In genomic region chr10:5558808-5559207, GRCm38 (mm10) we compare ENCODE assay signal across 20 mouse cellular contexts. TPM values are rescaled to one million over a fixed set of nuclear protein-coding genes. Genes with fewer than 3 reads are reported as not detected.
"Had no signal": no experiment of that assay in that cellular context is flagged by ENCODE, and none has a peak within 500 bp of the region (broad histone marks: within the 10 kb centered on the region; RNA-seq: fewer than 3 reads in every experiment).

No protein-coding gene starts in this region.

- DNase-seq: liver, embryonic 13.5 days; liver, postnatal 0 days; lung, adult 2 months; lung, postnatal 14 days; lung, postnatal 36 days; midbrain, embryonic 14.5 days; right cerebral cortex, postnatal 14 days; thymus, adult 2 months; thymus, postnatal 25 days; thymus, postnatal 4 days had no signal

- ATAC-seq: liver, postnatal 0 days; lung, postnatal 0 days; midbrain, embryonic 16.5 days had no signal

- H3K9me3 ChIP-seq: liver, embryonic 13.5 days; liver, embryonic 15.5 days; lung, embryonic 15.5 days; neural tube, embryonic 12.5 days had no signal

- H3K4me1 ChIP-seq: liver, embryonic 13.5 days; liver, embryonic 15.5 days; lung, embryonic 15.5 days; neural tube, embryonic 12.5 days had no signal

- H3K36me3 ChIP-seq: liver, embryonic 13.5 days; liver, embryonic 15.5 days; lung, embryonic 15.5 days; neural tube, embryonic 12.5 days had no signal

- H3K4me3 ChIP-seq: liver, embryonic 13.5 days; liver, embryonic 15.5 days; lung, embryonic 15.5 days; megakaryocyte, embryonic 14.5 days; neural tube, embryonic 12.5 days had no signal

- H3K27me3 ChIP-seq: liver, embryonic 13.5 days; liver, embryonic 15.5 days; lung, embryonic 15.5 days; megakaryocyte, embryonic 14.5 days; neural tube, embryonic 12.5 days had no signal

- H3K4me2 ChIP-seq: liver, embryonic 11.5 days; liver, embryonic 13.5 days; liver, embryonic 15.5 days; lung, embryonic 15.5 days; midbrain, embryonic 11.5 days; neural tube, embryonic 12.5 days had no signal

- H3K27ac ChIP-seq: liver, embryonic 13.5 days; liver, embryonic 15.5 days; lung, embryonic 15.5 days; macrophage; neural tube, embryonic 12.5 days had no signal

- H3K9ac ChIP-seq: liver, embryonic 13.5 days; liver, embryonic 15.5 days; liver, postnatal 0 days; lung, embryonic 15.5 days; neural tube, embryonic 12.5 days had no signal

RNA-seq across cellular contexts. Expression of gene Myct1, which starts 34.8 kb away (rescaled TPM):
- total RNA-seq: monocyte, adult 5-6 weeks had no signal
